Mouse (Mus musculus) hindbrain, embryonic 16.5 days (tissue): ENCODE results near the gene Gtf2ird1. TPM values are rescaled to one million over a fixed set of nuclear protein-coding genes. Genes with fewer than 3 reads are reported as not detected.

ENCODE experiments used
- ATAC-seq: fragments of 200-750 bp; cut with Nextera tagmentation; 2 replicates; pipeline ENCODE4 v1.8.0; 2017; ENCODE audit warnings: moderate TSS enrichment, moderate library complexity
- H3K27ac ChIP-seq: fragments of 300-500 bp; sonication (generic); 2 replicates; pipeline ENCODE4 v1.5.1; 2014; ENCODE audit warnings: low read depth, mild to moderate bottlenecking, control low read depth, low read length, moderate library complexity
- H3K27me3 ChIP-seq: fragments of 300-500 bp; sonication (generic); replicated peaks from 2 replicates; pipeline ENCODE4 v1.6.1; 2014; ENCODE audit warnings: low read length; ENCODE audit not compliant: control insufficient read depth, insufficient read depth
- H3K36me3 ChIP-seq: fragments of 300-500 bp; sonication (generic); 2 replicates; pipeline ENCODE4 v1.6.1; 2014; ENCODE audit warnings: mild to moderate bottlenecking, low read length, moderate library complexity, mixed read lengths; ENCODE audit not compliant: control insufficient read depth, insufficient read depth
- H3K4me1 ChIP-seq: fragments of 300-500 bp; sonication (generic); 2 replicates; pipeline ENCODE4 v1.6.1; 2014; ENCODE audit warnings: low read depth, low read length; ENCODE audit not compliant: control insufficient read depth, insufficient read depth
- H3K4me2 ChIP-seq: fragments of 300-500 bp; sonication (generic); 2 replicates; pipeline ENCODE4 v1.6.1; 2014; ENCODE audit warnings: mild to moderate bottlenecking, low read length, control low read depth, moderate library complexity
- H3K4me3 ChIP-seq: fragments of 300-500 bp; sonication (generic); 2 replicates; pipeline ENCODE4 v1.5.1; 2014; ENCODE audit warnings: mild to moderate bottlenecking, low read length, control low read depth, moderate library complexity
- H3K9ac ChIP-seq: fragments of 300-500 bp; sonication (generic); 2 replicates; pipeline ENCODE4 v1.6.1; 2014; ENCODE audit warnings: low read depth, mild to moderate bottlenecking, control low read depth, low read length, moderate library complexity
- H3K9me3 ChIP-seq: fragments of 300-500 bp; sonication (generic); 2 replicates; pipeline ENCODE4 v1.6.1; 2014; ENCODE audit warnings: mild to moderate bottlenecking, low read length, moderate library complexity; ENCODE audit not compliant: control insufficient read depth
- WGBS: fragments of 180-500 bp; shearing (Covaris S2); extraction: QIAGEN DNeasy Blood & Tissue Kit; methylation state at CpG from one replicate; pipeline ENCODE4 v1.1.7; 2014; 5-methylcytosine and 5-hydroxymethylcytosine counted together
- polyA plus RNA-seq: library from polyadenylated mRNA; unstranded; fragments of >200 nt; fragmentation: Nextera tagmentation; extraction: Ambion mirVana; gene quantifications from 2 replicates; pipeline ENCODE4 v1.2.1, GENCODE M21; 2015

Gene Gtf2ird1
- polyA plus RNA-seq, 1 experiment from 2014 or later, result 49.3 TPM

DNA sequence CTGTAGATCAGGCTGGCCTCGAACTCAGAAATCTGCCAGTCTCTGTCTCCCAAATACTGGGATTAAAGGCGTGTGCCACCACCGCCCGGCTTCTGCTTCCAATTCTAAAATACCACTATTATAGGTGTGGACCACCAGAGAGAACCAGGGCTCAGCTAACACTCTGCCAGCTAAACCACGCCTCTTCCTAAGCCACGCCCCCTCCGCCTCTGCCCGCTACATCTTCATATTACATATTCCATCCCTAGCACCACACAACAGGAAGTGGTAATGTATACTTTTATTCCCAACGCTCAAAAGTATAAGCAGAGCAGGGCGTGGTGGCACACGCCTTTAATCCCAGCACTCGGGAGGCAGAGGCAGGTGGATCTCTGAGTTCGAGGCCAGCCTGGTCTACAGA lies 133.2 kb downstream of the Gtf2ird1 start:
- 93% methylated on average over 13 of the region's 13 CpGs for WGBS
- Histone ChIP-seq H3K9ac (no peak overlapping the region), H3K27ac (no peak overlapping the region), H3K36me3 (no peaks in the 10 kb centered on the region), H3K4me1 (no peaks in the 10 kb centered on the region), H3K4me3 (no peak overlapping the region), H3K9me3 (no peaks in the 10 kb centered on the region), H3K4me2 (no peak overlapping the region), H3K27me3 (no peaks in the 10 kb centered on the region)
- ATAC-seq, result no peak

DNA sequence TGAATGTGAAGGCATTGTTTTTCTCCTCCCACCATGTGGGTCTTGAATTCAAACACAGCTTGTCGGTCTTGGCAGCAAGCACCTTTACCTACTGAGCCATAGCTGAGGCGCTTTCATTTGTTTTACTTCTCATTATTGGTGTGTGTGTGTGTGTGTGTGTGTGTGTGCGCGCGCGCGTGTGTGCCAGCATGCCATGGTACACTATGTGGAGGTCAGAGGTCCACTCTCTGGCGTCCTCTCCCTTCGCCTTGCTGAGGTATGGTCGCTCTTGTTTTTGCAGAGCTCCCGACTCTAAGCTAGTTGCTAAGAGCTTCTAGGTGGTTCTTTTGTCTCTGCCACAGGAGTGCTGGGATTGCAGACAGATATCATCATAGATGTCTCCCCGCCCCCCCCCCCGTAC lies 134.2 kb downstream of the Gtf2ird1 start:
- Histone ChIP-seq H3K9ac (no peak overlapping the region), H3K4me1 (no peaks in the 10 kb centered on the region), H3K27ac (no peak overlapping the region), H3K27me3 (no peaks in the 10 kb centered on the region), H3K4me2 (no peak overlapping the region), H3K36me3 (no peaks in the 10 kb centered on the region), H3K4me3 (no peak overlapping the region), H3K9me3 (no peaks in the 10 kb centered on the region)
- 86% methylated on average over 13 of the region's 13 CpGs for WGBS
- ATAC-seq, result no peak

DNA sequence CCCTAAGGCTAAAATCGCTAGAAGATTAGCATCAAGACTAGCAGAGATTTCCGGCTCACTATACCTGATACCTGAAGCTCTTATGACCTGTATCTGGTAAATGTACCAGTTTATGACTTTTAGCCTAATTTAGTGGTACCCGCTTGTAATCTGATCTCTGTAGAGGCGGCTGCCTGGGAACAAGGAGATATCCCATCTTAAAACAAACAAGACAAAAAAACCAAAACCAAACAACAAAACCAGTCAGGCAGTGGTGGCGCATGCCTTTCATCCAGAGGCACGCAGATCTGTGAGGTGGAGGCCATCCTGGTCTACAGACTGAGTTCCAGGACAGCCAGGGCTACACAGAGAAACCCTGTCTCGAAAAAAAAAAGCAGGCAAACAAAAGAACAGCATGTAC lies 134.8 kb downstream of the Gtf2ird1 start:
- peaks cover 1% of the 10 kb centered on the region; the same call in 1 of the 2 replicates for H3K4me1 ChIP-seq
- H3K36me3 ChIP-seq, result no peaks in the 10 kb centered on the region
- no peaks in the 10 kb centered on the region for H3K27me3 ChIP-seq
- H3K4me3 ChIP-seq, result no peak overlapping the region
- H3K4me2 ChIP-seq, result no peak overlapping the region
- H3K27ac ChIP-seq, result no peak overlapping the region
- no peaks in the 10 kb centered on the region for H3K9me3 ChIP-seq
- no peak for ATAC-seq
- no peak overlapping the region for H3K9ac ChIP-seq
- WGBS, result 79% methylated on average over 7 of the region's 7 CpGs

DNA sequence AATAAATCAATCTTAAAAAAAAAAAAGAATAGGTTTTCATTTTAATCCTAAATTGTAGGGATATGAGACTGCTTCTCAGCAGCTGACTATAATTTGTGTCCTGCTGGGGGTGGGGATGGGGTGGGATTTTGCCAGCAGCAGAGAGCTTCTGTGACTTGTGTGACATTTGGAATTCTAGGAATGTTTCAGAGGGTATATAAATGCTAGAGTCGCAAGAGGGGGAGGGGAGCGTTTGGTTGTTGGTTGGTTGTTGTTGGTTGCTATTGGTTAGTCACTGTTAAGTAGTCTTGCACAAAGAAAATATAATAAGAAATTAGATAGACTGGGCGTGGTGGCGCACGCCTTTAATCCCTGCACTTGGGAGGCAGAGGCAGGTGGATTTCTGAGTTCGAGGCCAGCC lies 137.6 kb downstream of the Gtf2ird1 start:
- no peak for ATAC-seq
- no peak overlapping the region for H3K4me2 ChIP-seq
- WGBS, result 88% methylated on average over 6 of the region's 6 CpGs

DNA sequence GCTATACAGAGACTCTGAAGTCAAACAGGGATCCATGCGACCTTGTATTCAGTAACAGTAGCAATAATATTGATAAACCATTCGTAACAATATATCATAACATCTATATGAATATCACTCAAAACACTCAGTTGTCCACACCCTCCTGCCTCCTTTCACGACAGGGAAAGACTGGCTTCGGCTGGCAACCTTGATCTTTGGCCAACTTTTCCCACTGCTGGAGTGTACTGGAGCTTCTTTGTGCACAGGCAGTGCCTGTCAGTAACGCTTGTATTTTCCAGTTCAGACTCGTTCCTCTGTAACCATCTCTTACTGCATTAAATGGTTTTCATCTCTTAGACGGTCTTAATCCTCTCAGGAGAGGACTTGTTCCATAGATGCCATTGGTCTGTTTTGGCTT lies 139.8 kb downstream of the Gtf2ird1 start:
- H3K4me1 ChIP-seq, result peaks cover 22% of the 10 kb centered on the region
- no peak overlapping the region for H3K4me3 ChIP-seq
- H3K4me2 ChIP-seq, result no peak overlapping the region
- no peaks in the 10 kb centered on the region for H3K36me3 ChIP-seq
- WGBS, result 52% methylated on average over 7 of the region's 7 CpGs
- no peaks in the 10 kb centered on the region for H3K9me3 ChIP-seq
- H3K27me3 ChIP-seq, result no peaks in the 10 kb centered on the region
- H3K27ac ChIP-seq, result peak overlapping the region; percentile 97
- H3K9ac ChIP-seq, result no peak overlapping the region
- ATAC-seq, result no peak

More for the DNA sequence above, 137.6 kb downstream of the Gtf2ird1 start:
- Histone ChIP-seq H3K4me1 (peaks cover 13% of the 10 kb centered on the region), H3K27me3 (no peaks in the 10 kb centered on the region), H3K9ac (no peak overlapping the region), H3K9me3 (no peaks in the 10 kb centered on the region), H3K27ac (no peak overlapping the region), H3K4me3 (no peak overlapping the region), H3K36me3 (no peaks in the 10 kb centered on the region)

DNA sequence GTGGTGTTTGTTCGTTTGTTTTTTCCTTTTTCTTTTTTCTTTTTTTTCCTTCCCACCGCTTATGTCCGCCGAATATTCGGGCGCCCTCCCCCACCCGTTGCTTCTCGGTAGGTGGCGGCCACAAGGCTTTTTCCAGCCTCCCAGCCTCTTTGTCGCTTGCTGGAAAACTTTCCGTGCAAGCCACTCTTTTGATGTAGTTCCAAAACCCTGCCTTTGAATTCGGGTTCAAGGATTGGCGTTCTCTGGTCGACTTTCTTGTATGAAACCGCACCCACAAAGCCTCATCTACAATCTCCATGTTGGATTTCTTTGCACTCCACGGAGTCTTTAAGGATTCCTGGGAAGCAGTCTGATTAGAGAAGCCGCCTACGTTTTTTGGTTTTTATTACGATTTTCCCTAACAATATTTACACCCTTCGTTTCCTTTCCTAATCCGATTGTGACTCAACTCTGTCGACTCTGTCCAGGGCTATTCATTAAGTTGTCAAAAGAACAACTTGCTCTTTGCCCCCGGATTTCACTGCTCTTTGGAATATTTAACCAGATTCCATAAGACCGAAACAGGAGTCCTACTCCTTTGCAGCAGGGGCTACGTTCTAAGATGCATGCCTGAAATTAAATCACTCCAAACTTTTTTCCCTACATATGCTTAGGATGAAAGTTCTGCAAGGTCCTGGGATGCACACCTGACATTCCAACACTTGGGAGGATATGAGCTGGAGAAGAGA lies 140.7 kb downstream of the Gtf2ird1 start:
- no peak for ATAC-seq
- under 1% methylated on average over 25 of the region's 25 CpGs for WGBS
- no peaks in the 10 kb centered on the region for H3K27me3 ChIP-seq

DNA sequence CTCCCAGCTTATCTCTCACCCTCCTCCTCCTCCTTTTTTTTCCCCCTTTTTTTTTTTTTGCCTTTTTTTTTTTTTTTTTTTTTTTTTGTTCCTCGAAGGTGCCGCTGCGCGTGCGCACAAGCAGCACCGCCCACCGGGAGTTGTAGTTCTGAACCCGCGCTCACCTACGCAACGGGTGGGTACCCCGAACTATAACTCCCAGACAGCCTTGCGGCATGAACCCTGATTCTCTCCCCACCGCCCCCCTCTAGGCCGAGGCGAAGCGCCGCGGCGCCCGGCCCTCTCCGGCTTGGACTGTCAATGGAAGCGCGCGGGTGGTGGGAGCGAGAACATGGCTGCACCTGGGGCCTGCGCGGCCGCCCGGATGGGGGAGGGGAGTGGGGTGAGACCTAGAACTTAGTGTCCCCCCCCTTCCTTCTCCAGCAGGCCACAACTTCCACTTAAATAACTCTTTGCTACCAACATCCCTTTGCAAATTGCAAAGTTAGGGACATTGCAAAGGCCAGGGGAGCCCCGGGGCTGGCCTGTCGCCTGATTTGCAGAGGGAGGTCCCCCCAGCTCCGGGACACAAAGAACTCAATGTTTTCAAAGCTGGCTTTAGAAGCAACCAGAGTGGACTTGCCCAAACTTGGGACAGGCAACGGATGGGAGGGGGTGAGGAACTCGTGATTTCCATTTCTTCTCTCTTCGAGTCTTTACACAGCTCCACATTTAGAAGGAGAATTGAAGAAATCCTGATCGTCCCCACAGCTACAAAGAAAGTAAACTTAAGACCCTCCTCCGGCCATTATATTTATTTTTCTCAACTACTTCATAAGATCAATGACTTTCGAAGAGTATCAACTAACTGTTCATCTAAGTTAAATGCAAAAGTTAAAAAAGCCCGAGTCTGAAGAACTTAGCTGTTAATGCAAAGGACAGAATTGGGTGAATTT lies 141.6 kb downstream of the Gtf2ird1 start, which contains the start of gene Gtf2i:
Gene Gtf2i (minus strand): TSS at position 73 of the 935 bp plus-strand sequence.
- no peaks in the 10 kb centered on the region for H3K9me3 ChIP-seq
- peak within 1 kb of the TSS; percentile 84 for H3K4me2 ChIP-seq
- peak within 1 kb of the TSS; percentile 100 for H3K27ac ChIP-seq
- H3K36me3 ChIP-seq, result no peaks in the 10 kb centered on the region; the same call in 1 of the 2 replicates
- peaks cover 27% of the 10 kb centered on the region for H3K4me1 ChIP-seq
- ATAC-seq, result peak; percentile 93
- H3K9ac ChIP-seq, result peak within 1 kb of the TSS; percentile 92
- WGBS, result under 1% methylated on average over 40 of the region's 40 CpGs
- H3K4me3 ChIP-seq, result peak within 1 kb of the TSS; percentile 71
- H3K27me3 ChIP-seq, result no peaks in the 10 kb centered on the region

More for the DNA sequence above, 140.7 kb downstream of the Gtf2ird1 start:
- Histone ChIP-seq H3K9ac (peak overlapping the region; percentile 50; the same call in 1 of the 2 replicates), H3K27ac (peak overlapping the region; percentile 97), H3K4me1 (peaks cover 27% of the 10 kb centered on the region), H3K9me3 (no peaks in the 10 kb centered on the region), H3K4me2 (peak overlapping the region; percentile 84), H3K4me3 (peak overlapping the region; percentile 71), H3K36me3 (no peaks in the 10 kb centered on the region)

DNA sequence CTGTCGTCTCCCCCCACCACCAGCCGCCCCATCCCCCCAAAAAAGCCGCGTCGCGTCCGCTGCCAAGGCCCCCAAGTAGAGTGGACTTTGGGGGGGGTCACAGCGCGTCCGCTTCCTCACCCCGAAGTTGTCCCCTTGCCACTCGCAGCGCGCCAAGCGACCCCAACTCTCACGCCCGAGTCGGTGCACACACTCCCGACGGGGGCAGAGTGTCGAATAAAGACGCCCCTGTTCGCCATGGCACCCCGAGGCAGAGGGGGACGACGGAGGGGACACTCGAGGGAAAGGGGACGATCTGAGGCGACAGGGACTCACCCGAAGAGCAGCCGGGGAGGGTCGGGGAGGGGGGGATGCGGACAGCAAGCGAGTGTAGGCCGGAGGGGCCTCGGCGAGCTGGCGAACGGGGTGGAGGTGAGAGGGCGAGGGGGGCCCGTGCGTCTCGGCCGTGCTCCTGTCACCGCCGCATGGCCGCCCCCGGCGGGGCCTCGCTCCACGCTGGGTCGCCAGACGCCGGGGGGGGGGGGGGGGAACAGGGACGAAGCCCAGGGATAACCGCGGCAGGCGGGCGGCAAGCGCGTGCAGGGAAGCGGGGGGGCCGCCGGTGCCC lies 142.3 kb downstream of the Gtf2ird1 start:
- Histone ChIP-seq H3K9ac (peak overlapping the region; percentile 92), H3K27ac (peak overlapping the region; percentile 100), H3K9me3 (no peaks in the 10 kb centered on the region), H3K36me3 (peaks cover 4% of the 10 kb centered on the region), H3K4me3 (peak overlapping the region; percentile 71), H3K4me1 (peaks cover 27% of the 10 kb centered on the region), H3K4me2 (peak overlapping the region; percentile 80), H3K27me3 (no peaks in the 10 kb centered on the region)
- peak; percentile 27 for ATAC-seq
- under 1% methylated on average over 40 of the region's 64 CpGs for WGBS
